Mouse (Mus musculus): Measurements from ENCODE around the gene Cpa1.

The Cpa1 gene

GRCm38 (mm10) chr6:30620591-30620990 is 18.4 kb upstream of the Cpa1 start:
- DNase-seq (ENCODE audit: extremely low read depth, low read depth, low spot score): no peak

GRCm38 (mm10) chr6:30620994-30621393 is 18.0 kb upstream of the Cpa1 start:
- DNase-seq (ENCODE audit: extremely low read depth, low read depth, low spot score): no peak

GRCm38 (mm10) chr6:30621986-30622389 is 17.0 kb upstream of the Cpa1 start:
- DNase-seq (ENCODE audit: extremely low read depth, low read depth, low spot score): no peak

- DNase-seq (ENCODE audit: extremely low read depth, low read depth, low spot score): peak; percentile 36
These were observed 14.3 kb upstream of the Cpa1 start for GRCm38 (mm10) chr6:30624763-30625162.

- no peak for DNase-seq (ENCODE audit: extremely low read depth, low read depth, low spot score)
These were observed 10.9 kb upstream of the Cpa1 start for GRCm38 (mm10) chr6:30628152-30628551.

- no peak for DNase-seq (ENCODE audit: extremely low read depth, low read depth, low spot score)
These were observed 9.0 kb upstream of the Cpa1 start for GRCm38 (mm10) chr6:30629989-30630388.

- no peak for DNase-seq (ENCODE audit: extremely low read depth, low read depth, low spot score)
These were observed 3.6 kb upstream of the Cpa1 start for GRCm38 (mm10) chr6:30635361-30635862.

GRCm38 (mm10) chr6:30636186-30636842 is 2.7 kb upstream of the Cpa1 start:
- no peak for DNase-seq (ENCODE audit: extremely low read depth, low read depth, low spot score)

- no peak for DNase-seq (ENCODE audit: extremely low read depth, low read depth, low spot score)
These were observed 4.9 kb downstream of the Cpa1 start for GRCm38 (mm10) chr6:30643694-30644460.

GRCm38 (mm10) chr6:30644462-30644861 is 5.4 kb downstream of the Cpa1 start:
- no peak for DNase-seq (ENCODE audit: extremely low read depth, low read depth, low spot score)

GRCm38 (mm10) chr6:30645379-30645778 is 6.4 kb downstream of the Cpa1 start:
- DNase-seq (ENCODE audit: extremely low read depth, low read depth, low spot score): no peak

GRCm38 (mm10) chr6:30649651-30650296 is 10.8 kb downstream of the Cpa1 start:
- no peak for DNase-seq (ENCODE audit: extremely low read depth, low read depth, low spot score)

GRCm38 (mm10) chr6:30652425-30653188 is 13.6 kb downstream of the Cpa1 start:
- DNase-seq (ENCODE audit: extremely low read depth, low read depth, low spot score): no peak

- DNase-seq (ENCODE audit: extremely low read depth, low read depth, low spot score): no peak
These were observed 14.5 kb downstream of the Cpa1 start for GRCm38 (mm10) chr6:30653518-30653917.

- DNase-seq (ENCODE audit: extremely low read depth, low read depth, low spot score): no peak
These were observed 15.4 kb downstream of the Cpa1 start for GRCm38 (mm10) chr6:30654402-30654859.

- no peak for DNase-seq (ENCODE audit: extremely low read depth, low read depth, low spot score)
These were observed 15.9 kb downstream of the Cpa1 start for GRCm38 (mm10) chr6:30654932-30655331.

- DNase-seq (ENCODE audit: extremely low read depth, low read depth, low spot score): no peak
These were observed 18.3 kb downstream of the Cpa1 start for GRCm38 (mm10) chr6:30657279-30657678.

GRCm38 (mm10) chr6:30658619-30659018 is 19.6 kb downstream of the Cpa1 start:
- DNase-seq (ENCODE audit: extremely low read depth, low read depth, low spot score): no peak

GRCm38 (mm10) chr6:30664776-30665175 is 25.8 kb downstream of the Cpa1 start:
- no peak for DNase-seq (ENCODE audit: extremely low read depth, low read depth, low spot score)

- no peak for DNase-seq (ENCODE audit: extremely low read depth, low read depth, low spot score)
These were observed 26.3 kb downstream of the Cpa1 start for GRCm38 (mm10) chr6:30665296-30665695.

- no peak for DNase-seq (ENCODE audit: extremely low read depth, low read depth, low spot score)
These were observed 27.0 kb downstream of the Cpa1 start for GRCm38 (mm10) chr6:30666043-30666442.

Measured in fat pad, adult 2 months (tissue).